Mouse (Mus musculus) cerebellum, postnatal 4 days (tissue): ENCODE measurements around the gene Olfr787.

Experiments used
- DNase-seq, 2 experiments: peaks; one replicate each; pipeline ENCODE4 v3.0.0; 2022; ENCODE audit warnings: low spot score in 2 of 2, mixed read lengths in 1 of 2

The Olfr787 gene

GRCm38 (mm10) chr10:129461562-129461961 is at the start of gene Olfr787:
Olfr787 (plus strand) TSS chr10:129461862.
- no peak for DNase-seq

DNA sequence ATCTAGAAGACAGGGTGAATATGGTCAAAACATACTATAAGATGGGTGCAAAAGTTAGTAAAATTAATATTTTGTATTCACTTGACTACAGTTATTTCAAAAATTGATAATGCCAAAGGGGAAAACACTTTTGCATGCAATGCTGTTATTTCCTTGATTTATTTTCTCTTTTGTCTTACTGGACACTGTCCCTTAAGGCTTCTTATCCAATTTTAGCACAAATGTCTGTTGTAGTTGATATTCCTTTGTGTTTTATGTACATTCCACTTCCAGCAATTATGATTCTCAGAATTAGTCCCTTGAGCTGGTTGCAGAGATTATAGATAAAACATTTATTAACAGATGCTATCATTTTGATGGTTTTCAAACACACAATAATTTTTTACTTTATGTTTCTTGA is 34.7 kb upstream of the Olfr787 start, which contains the start of gene Olfr786:
Gene Olfr786 (plus strand): TSS at position 301 of the 400 bp plus-strand sequence.
- no peak for DNase-seq

DNA sequence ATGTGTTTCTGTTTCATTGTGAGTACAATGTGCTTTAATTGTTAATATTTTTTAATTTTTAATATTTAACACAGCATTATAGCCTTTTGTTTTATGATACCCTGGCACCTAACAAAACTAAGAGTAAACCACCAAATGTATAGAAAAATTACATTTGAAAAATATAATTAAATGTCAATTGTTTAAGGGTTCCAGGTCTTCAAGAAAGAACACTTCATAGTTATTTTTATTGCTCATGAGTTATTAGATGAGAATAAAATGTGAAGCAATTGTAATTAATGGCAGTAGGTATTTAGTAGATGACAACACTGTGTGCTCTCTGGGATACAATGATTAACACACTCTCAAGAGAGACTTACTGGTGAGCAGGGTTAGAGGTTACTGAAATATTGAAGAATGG is 9.0 kb downstream of the Olfr787 start, which contains the start of gene Olfr788:
Gene Olfr788 (plus strand): TSS at position 301 of the 400 bp plus-strand sequence.
- DNase-seq = no peak

GRCm38 (mm10) chr10:129473256-129473655 is 11.6 kb downstream of the Olfr787 start:
- no peak for DNase-seq

DNA sequence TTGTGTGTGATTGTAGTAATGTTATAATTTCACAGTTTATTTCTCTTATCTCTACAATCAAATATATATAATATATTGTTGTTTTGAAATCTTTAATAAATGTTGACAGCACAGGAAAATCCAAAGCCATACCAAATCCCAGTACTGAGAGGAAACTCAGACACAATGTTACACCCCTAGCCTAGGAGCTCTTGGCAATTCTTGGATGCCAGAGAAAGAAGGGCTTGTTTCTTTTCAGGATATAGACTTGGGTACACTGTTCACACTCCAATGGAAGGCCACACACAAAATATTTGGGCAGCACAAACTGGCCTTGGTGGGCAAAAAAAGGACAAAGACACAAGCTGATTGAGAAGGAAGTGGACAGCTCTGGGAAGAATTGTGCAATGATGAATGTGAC is 12.1 kb downstream of the Olfr787 start:
- DNase-seq = no peak

DNA sequence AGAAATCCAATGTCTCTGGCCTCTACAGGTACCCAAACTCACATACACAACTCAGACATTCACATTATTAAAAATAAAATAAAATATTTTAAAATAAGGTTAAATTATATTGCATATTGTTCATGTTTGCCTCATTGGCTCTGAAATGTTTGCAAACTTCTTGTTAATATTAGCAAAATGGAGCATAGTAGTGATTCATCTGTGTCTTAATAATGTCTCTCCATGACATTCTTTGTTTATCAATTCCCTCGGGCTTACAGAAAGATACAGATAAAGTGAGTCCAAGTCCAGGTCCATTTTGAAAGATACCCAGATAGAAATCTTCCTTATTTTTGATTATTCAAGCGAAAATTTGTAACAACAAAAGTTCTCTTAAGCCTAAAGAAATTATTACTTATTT is 22.8 kb downstream of the Olfr787 start, which contains the start of gene Olfr789:
Gene Olfr789 (plus strand): TSS at position 301 of the 400 bp plus-strand sequence.
- no peak for DNase-seq

GRCm38 (mm10) chr10:129490101-129490500 is 28.4 kb downstream of the Olfr787 start:
- no peak for DNase-seq

DNA sequence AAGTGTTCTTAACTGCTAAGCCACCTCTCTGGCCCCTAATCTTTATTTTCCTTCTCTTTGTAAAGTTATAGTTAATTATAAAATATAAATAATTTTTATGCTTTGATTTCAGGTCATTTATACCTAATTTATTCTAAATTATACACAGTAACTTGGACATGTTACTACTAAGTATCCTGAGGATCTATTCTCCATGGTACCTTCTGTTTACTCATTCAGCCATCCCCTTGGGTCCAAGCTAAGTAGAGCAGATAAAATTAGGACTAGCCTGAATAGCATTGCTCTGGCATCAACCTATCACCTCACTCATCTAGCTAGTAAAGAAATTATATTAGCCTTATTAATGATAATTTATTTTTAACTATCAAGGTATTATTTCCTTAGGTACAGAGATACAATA is 36.5 kb downstream of the Olfr787 start, which contains the start of gene Olfr790:
Gene Olfr790 (plus strand): TSS at position 301 of the 400 bp plus-strand sequence.
- no peak for DNase-seq
